Mouse (Mus musculus): Measurements from ENCODE around the gene Tmem230. TPM values are rescaled to one million over a fixed set of nuclear protein-coding genes. Genes with fewer than 3 reads are reported as not detected.

Tmem230 gene
- total and polyA plus RNA-seq, 3 experiments, result 27.7 to 38.2 (median 34.7) TPM

DNA sequence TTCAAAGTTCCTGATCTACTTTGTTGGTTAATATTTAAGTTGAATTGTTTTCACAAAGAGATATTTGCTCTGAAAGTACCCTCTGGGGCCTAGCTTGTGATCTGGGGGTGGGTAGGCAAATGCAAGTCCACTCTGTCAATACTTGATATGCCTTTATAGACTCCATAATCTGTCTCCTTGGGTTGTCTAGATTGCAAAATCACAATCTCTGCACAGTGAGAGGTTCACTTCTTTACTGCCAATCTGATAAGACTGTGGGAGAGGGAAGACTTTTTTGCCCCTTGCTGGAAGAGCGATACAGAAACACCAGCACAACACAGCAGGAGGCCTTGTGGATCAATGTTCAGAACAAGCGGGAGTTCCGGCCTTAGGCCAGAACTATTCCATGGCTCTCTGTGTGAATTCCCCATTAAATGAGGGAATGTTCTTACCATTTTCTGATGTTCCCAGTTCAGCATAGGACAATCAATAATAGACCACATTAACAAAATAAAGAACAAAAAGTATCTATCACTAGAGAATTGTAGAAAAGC, 15.1 kb downstream of the Tmem230 start:
- Histone ChIP-seq H3K9ac (ENCODE audit: insufficient read depth, low read depth) (no peak overlapping the region), H3K9me3 (replicated peaks; ENCODE audit: low read length) (no peaks in the 10 kb centered on the region), H3K4me3 (replicated peaks in 1 of 3; ENCODE audit: low read depth in 2 of 3, low read length in 2 of 3, poor library complexity in 1 of 3) (no peak overlapping the region), H3K36me3 (replicated peaks in 1 of 2; ENCODE audit: control insufficient read depth in 1 of 2, insufficient read depth in 1 of 2, low read length in 1 of 2) (peaks cover 0 to 3% of the 10 kb centered on the region in 2 experiments), H3K4me1 (ENCODE audit: control insufficient read depth in 1 of 2, insufficient read depth in 2 of 2) (peaks cover 7 to 11% of the 10 kb centered on the region in 2 experiments; a peak in 3 of 4 replicates), H3K27me3 (replicated peaks) (no peaks in the 10 kb centered on the region), H3K79me2 (replicated peaks; ENCODE audit: control insufficient read depth, extremely low read depth, insufficient read depth, poor library complexity, severe bottlenecking) (no peaks in the 10 kb centered on the region), H3K27ac (ENCODE audit: insufficient read depth, low read depth) (no peak overlapping the region), H3K4me2 (ENCODE audit: insufficient read depth, low read depth, poor library complexity, severe bottlenecking) (no peak overlapping the region)
- DNase-seq (ENCODE audit: extremely low read depth), result no peak
- TF ChIP-seq CTCF (conservative IDR thresholded peaks at IDR 0.05 in 1 of 2, IDR thresholded peaks at IDR 0.05 in 1 of 2; ENCODE audit: low read depth in 2 of 2, low read length in 2 of 2) (no peak), KAT2A (IDR thresholded peaks at IDR 0.05; ENCODE audit: insufficient replicate concordance, low read length) (no peak), MAX (IDR thresholded peaks at IDR 0.05; ENCODE audit: low read length) (no peak), ZKSCAN1 (IDR thresholded peaks at IDR 0.05; ENCODE audit: borderline replicate concordance, low read depth, low read length) (no peak), RAD21 (IDR thresholded peaks at IDR 0.05; ENCODE audit: low read depth, low read length) (no peak), NRF1 (IDR thresholded peaks at IDR 0.05; ENCODE audit: low read depth, low read length) (no peak), POLR2AphosphoS2 (IDR thresholded peaks at IDR 0.05; ENCODE audit: low read depth, low read length) (no peak)
- dilution Hi-C loops (cut with MboI; ENCODE audit: extremely low pct_ligation_motif_present, extremely low pct_unique_long_range_greater_than_20kb, low sequenced_read_pairs) (no loop called here), in situ Hi-C loops (cut with MboI; ENCODE audit: low pct_ligation_motif_present, low pct_unique_long_range_greater_than_20kb, low sequenced_read_pairs) (no loop called here)

DNA sequence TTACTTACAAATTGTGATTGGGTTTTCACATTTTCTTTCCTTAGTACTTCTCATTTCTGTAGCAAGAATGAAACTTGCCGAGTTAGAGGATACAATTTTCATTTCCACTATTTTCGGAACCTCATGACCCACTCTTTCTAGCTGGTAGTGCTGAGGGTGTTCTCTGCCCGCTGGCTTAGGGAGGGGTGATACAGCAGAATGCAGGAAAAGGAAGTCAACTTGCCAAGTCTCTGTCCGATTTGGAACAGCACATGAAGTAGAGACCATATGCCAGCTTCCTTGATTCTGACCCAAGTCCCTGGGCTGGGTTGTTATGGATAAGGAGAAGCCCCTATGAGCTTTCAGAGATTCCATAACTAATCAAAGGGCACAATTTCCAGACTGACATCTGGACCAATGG, 23.2 kb downstream of the Tmem230 start:
- in situ Hi-C loops (cut with MboI; ENCODE audit: low pct_ligation_motif_present, low pct_unique_long_range_greater_than_20kb, low sequenced_read_pairs), result no loop called here
- no peak for DNase-seq (ENCODE audit: extremely low read depth)
- H3K4me1 ChIP-seq (ENCODE audit: control insufficient read depth in 1 of 2, insufficient read depth in 2 of 2), result peaks cover 4 to 28% of the 10 kb centered on the region in 2 experiments
- H3K9me3 ChIP-seq (replicated peaks; ENCODE audit: low read length), result peaks cover 4% of the 10 kb centered on the region
- no peaks in the 10 kb centered on the region for H3K79me2 ChIP-seq (replicated peaks; ENCODE audit: control insufficient read depth, extremely low read depth, insufficient read depth, poor library complexity, severe bottlenecking)
- H3K27me3 ChIP-seq (replicated peaks), result no peaks in the 10 kb centered on the region
- H3K4me2 ChIP-seq (ENCODE audit: insufficient read depth, low read depth, poor library complexity, severe bottlenecking), result 0 out of 2 replicates have a peak overlapping the region, but pooled peaks have one; percentile 11
- no peaks in the 10 kb centered on the region for H3K36me3 ChIP-seq (replicated peaks in 1 of 2; ENCODE audit: control insufficient read depth in 1 of 2, insufficient read depth in 1 of 2, low read length in 1 of 2)
- H3K9ac ChIP-seq (ENCODE audit: insufficient read depth, low read depth), result no peak overlapping the region
- TF ChIP-seq RAD21 (IDR thresholded peaks at IDR 0.05; ENCODE audit: low read depth, low read length) (no peak), MAX (IDR thresholded peaks at IDR 0.05; ENCODE audit: low read length) (no peak), ELF1 (IDR thresholded peaks at IDR 0.05; ENCODE audit: low read depth, low read length) (no peak), CTCF (conservative IDR thresholded peaks at IDR 0.05 in 1 of 2, IDR thresholded peaks at IDR 0.05 in 1 of 2; ENCODE audit: low read depth in 2 of 2, low read length in 2 of 2) (no peak)
- H3K27ac ChIP-seq (ENCODE audit: insufficient read depth, low read depth), result no peak overlapping the region
- no peak overlapping the region for H3K4me3 ChIP-seq (replicated peaks in 1 of 3; ENCODE audit: low read depth in 2 of 3, low read length in 2 of 3, poor library complexity in 1 of 3)
- dilution Hi-C loops (cut with MboI; ENCODE audit: extremely low pct_ligation_motif_present, extremely low pct_unique_long_range_greater_than_20kb, low sequenced_read_pairs), result no loop called here

DNA sequence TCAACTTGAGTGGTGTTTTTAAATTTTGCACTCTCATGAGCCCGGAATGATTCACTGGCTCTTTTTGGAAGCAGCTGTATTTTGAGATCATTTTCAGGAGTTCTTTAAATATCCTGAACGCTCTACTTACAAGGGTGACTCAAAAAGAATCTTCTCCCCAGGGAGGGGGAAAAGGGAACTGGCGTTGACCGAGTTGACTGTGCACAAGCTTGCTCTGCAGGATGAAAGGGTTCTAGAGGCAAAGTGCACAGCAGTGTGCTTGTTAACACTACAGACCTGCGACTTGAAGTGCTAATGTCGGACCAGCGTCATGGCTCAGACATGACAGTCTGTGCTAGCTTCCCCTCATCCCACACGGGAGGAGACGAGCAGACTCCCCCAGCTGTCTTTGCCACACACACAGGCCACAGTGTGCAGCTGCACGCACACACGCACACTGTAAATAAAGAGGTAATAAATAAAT, 26.0 kb downstream of the Tmem230 start:
- dilution Hi-C loops (cut with MboI; ENCODE audit: extremely low pct_ligation_motif_present, extremely low pct_unique_long_range_greater_than_20kb, low sequenced_read_pairs) (no loop called here), in situ Hi-C loops (cut with MboI; ENCODE audit: low pct_ligation_motif_present, low pct_unique_long_range_greater_than_20kb, low sequenced_read_pairs) (no loop called here)
- no peaks in the 10 kb centered on the region for H3K36me3 ChIP-seq (replicated peaks in 1 of 2; ENCODE audit: control insufficient read depth in 1 of 2, insufficient read depth in 1 of 2, low read length in 1 of 2)
- H3K27me3 ChIP-seq (replicated peaks), result no peaks in the 10 kb centered on the region
- no peak overlapping the region for H3K27ac ChIP-seq (ENCODE audit: insufficient read depth, low read depth)
- no peaks in the 10 kb centered on the region for H3K79me2 ChIP-seq (replicated peaks; ENCODE audit: control insufficient read depth, extremely low read depth, insufficient read depth, poor library complexity, severe bottlenecking)
- DNase-seq (ENCODE audit: extremely low read depth), result peak; percentile 91
- H3K4me2 ChIP-seq (ENCODE audit: insufficient read depth, low read depth, poor library complexity, severe bottlenecking), result peak overlapping the region; percentile 11; the same call in 1 of the 2 replicates
- H3K4me3 ChIP-seq (replicated peaks in 1 of 3; ENCODE audit: low read depth in 2 of 3, low read length in 2 of 3, poor library complexity in 1 of 3), result no peak overlapping the region
- peaks cover under 1% of the 10 kb centered on the region for H3K9me3 ChIP-seq (replicated peaks; ENCODE audit: low read length)
- H3K9ac ChIP-seq (ENCODE audit: insufficient read depth, low read depth), result no peak overlapping the region
- H3K4me1 ChIP-seq (ENCODE audit: control insufficient read depth in 1 of 2, insufficient read depth in 2 of 2), result peaks cover 4 to 31% of the 10 kb centered on the region in 2 experiments
- TF ChIP-seq HCFC1 (IDR thresholded peaks at IDR 0.05; ENCODE audit: low read depth, low read length) (peak; percentile 31; the same call in 1 of the 2 replicates), MEF2A (IDR thresholded peaks at IDR 0.05; ENCODE audit: borderline replicate concordance, low read depth, low read length) (peak; percentile 96), CTCF (conservative IDR thresholded peaks at IDR 0.05 in 1 of 2, IDR thresholded peaks at IDR 0.05 in 1 of 2; ENCODE audit: low read depth in 2 of 2, low read length in 2 of 2) (no peak), CHD2 (IDR thresholded peaks at IDR 0.05; ENCODE audit: low read length) (peak; percentile 75), ZKSCAN1 (IDR thresholded peaks at IDR 0.05; ENCODE audit: borderline replicate concordance, low read depth, low read length) (no peak), JUND (conservative IDR thresholded peaks at IDR 0.05; ENCODE audit: low read depth, low read length) (peak; percentile 90), IRF4 (IDR thresholded peaks at IDR 0.05; ENCODE audit: low read depth, low read length) (peak; percentile 98), BHLHE40 (IDR thresholded peaks at IDR 0.05; ENCODE audit: low read depth, low read length) (peak; percentile 68), SMC3 (IDR thresholded peaks at IDR 0.05; ENCODE audit: low read depth, low read length) (peak; percentile 8; the same call in 1 of the 2 replicates), EP300 (IDR thresholded peaks at IDR 0.05; ENCODE audit: low read length) (peak; percentile 98), MYC (IDR thresholded peaks at IDR 0.05; ENCODE audit: low read depth, low read length) (peak; percentile 65; the same call in 1 of the 2 replicates), UBTF (IDR thresholded peaks at IDR 0.05; ENCODE audit: low read depth, low read length) (peak; percentile 55; the same call in 1 of the 2 replicates), MAX (IDR thresholded peaks at IDR 0.05; ENCODE audit: low read length) (0 out of 2 replicates have a peak, but pooled peaks have one; percentile 51), E2F4 (IDR thresholded peaks at IDR 0.05; ENCODE audit: insufficient replicate concordance, low read depth, low read length) (no peak), TCF12 (IDR thresholded peaks at IDR 0.05; ENCODE audit: low read depth, low read length) (peak; percentile 66), POLR2AphosphoS2 (IDR thresholded peaks at IDR 0.05; ENCODE audit: low read depth, low read length) (no peak), RCOR1 (conservative IDR thresholded peaks at IDR 0.05; ENCODE audit: low read depth, low read length) (peak; percentile 95), TBP (conservative IDR thresholded peaks at IDR 0.05; ENCODE audit: low read depth, low read length) (0 out of 2 replicates have a peak, but pooled peaks have one; percentile 20), ZMIZ1 (IDR thresholded peaks at IDR 0.05; ENCODE audit: low read depth, low read length) (no peak)

Measured in CH12.LX (cell line).